Mouse (Mus musculus): ENCODE measurements at regions not wholly inside any gene's neighbourhood (a gene's known extent, or its start where the extent isn't known, plus 50 kb on each side); places are given as distances from the start of the nearest gene placed in this dataset.

GRCm38 (mm10) chr1:119308719-119309365 lies 113.2 kb downstream of the Inhbb start:
- no peak for ATAC-seq (ENCODE audit: poor library complexity, severe bottlenecking)

- no peak for ATAC-seq (ENCODE audit: poor library complexity, severe bottlenecking)
These were observed 116.6 kb downstream of the Inhbb start for GRCm38 (mm10) chr1:119305315-119305976.

GRCm38 (mm10) chr1:119304470-119304980 lies 117.5 kb downstream of the Inhbb start:
- ATAC-seq (ENCODE audit: poor library complexity, severe bottlenecking), result no peak

DNA sequence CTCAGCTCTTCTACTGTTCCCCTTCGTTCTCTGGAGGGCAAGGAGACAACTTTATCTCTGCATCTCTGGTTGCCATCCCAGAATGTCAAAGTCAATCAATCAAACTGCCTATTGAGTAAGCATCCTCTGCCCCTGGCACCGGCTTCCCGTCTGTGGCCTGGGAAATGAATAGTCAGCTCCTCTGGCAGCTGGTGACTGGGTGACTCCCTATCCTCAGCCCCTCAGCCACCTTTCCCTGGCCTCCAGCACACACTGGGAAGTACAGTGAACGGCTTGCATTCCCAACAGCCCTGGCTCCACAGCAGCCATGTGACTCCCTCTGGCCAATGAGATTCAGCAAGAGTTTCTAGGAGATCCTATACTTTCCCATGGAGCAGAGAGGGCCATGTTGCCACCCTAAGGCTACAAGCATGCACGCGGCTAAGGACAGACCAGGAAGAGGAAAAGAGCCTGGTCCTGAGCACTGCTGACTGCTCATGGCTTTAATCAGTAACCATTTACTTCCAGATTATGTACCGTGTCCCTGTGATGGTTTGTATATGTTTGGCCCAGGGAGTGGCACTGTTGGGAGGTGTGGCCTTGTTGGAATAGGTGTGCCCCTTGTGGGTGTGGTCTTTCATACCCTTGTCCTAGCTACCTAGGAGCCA lies 119.6 kb downstream of the Inhbb start:
- ATAC-seq (ENCODE audit: poor library complexity, severe bottlenecking), result no peak

DNA sequence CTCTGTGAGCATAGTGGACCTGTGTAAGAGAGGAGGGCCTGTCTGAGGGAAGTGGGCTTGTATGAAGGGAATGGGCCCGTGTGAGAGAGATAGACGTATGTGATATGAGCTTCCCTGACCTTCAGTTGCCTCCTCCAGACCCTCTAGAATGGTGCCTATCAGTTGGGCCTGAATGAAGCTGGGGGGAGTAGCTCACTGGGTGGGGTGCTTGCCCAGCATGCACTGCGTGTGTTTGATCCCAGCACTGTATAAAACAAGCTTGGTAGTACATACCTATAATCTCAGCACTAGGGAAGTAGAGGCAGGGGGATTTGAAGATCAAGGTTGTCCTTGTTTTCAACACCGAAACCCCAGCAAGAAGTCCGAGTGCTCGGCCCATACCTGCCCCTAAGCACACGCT lies 120.1 kb downstream of the Inhbb start:
- no peak for ATAC-seq (ENCODE audit: poor library complexity, severe bottlenecking)

- ATAC-seq (ENCODE audit: poor library complexity, severe bottlenecking), result no peak
These were observed 120.8 kb downstream of the Inhbb start for GRCm38 (mm10) chr1:119301258-119301657.

GRCm38 (mm10) chr1:119299842-119300752 lies 122.0 kb downstream of the Inhbb start:
- ATAC-seq (ENCODE audit: poor library complexity, severe bottlenecking), result no peak

GRCm38 (mm10) chr1:119298696-119299230 lies 123.3 kb downstream of the Inhbb start:
- ATAC-seq (ENCODE audit: poor library complexity, severe bottlenecking), result no peak

DNA sequence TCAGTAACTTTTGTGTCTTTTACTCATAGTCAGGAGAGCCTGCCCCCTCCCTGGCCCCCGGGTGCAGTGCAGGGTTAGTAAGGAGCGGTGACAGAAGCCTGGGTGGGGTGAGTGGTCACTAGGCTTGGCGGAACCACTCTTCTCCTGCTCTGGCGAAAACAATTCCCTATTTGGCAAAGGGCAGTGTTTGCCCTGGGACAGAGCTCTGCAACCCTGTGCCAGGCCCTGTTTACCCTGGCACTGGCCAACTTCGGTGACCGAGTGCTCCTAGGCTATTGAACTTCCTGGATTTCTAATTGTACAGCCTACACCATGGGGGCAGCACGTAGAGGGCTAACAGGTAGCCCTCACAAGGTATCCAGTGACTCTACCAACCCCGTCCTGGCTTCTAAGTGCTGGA lies 126.9 kb downstream of the Inhbb start:
- no peak for ATAC-seq (ENCODE audit: poor library complexity, severe bottlenecking)

GRCm38 (mm10) chr1:119293839-119294238 lies 128.2 kb downstream of the Inhbb start:
- ATAC-seq (ENCODE audit: poor library complexity, severe bottlenecking), result no peak

DNA sequence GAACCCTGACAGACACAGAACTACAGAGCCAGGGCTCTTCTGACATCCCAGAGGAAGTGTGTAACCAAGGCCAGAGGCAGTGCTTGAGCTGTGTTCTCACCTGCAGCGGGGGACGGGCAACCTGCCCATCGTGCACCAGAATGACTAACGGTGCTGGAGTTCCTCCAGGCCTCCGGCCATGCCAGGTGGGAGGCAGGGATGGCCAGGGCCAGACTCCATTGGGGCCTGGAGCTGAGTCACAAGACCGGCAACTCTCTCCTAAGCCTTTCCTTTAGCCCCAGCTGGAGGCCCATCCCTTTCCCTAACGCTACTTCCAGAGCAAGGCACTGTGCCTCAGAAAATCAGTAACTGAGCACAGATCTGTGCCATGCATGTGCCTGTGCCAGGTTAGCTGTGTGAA lies 129.8 kb downstream of the Inhbb start:
- no peak for ATAC-seq (ENCODE audit: poor library complexity, severe bottlenecking)

DNA sequence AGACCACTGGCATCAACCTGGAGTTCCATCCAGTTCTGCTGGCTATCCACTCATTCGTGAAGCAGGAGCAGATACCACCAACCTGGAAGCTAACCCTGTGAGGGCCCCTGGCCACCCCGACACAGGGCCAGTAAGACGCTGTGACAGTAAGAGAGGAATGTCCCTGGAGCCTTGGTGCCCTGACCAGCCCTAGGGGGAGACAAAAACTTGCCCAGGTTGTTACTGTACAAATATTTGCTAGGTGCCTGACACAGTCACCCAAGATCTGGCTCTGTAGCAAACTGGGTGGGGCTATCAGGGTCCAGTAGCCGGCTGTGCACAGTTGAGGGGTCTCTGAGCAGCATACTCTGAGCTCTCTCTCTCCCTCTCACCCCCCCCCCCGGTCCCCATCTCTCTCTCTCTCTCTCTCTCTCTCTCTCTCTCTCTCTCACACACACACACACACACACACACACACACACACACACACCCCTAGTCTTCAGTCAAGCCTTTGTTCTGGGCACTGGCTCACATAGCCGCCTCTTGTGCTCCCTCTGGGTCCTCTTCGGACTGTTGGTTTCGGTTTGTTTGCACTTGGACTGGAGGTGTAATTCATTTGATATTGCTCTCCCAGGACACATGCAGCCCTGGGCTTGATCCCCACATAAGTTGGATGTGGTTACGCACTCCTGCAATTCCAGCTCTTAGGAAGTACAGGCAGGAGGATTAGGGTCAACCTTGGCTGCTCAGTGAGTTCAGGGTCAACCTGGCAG lies 131.7 kb downstream of the Inhbb start:
- no peak for ATAC-seq (ENCODE audit: poor library complexity, severe bottlenecking)

DNA sequence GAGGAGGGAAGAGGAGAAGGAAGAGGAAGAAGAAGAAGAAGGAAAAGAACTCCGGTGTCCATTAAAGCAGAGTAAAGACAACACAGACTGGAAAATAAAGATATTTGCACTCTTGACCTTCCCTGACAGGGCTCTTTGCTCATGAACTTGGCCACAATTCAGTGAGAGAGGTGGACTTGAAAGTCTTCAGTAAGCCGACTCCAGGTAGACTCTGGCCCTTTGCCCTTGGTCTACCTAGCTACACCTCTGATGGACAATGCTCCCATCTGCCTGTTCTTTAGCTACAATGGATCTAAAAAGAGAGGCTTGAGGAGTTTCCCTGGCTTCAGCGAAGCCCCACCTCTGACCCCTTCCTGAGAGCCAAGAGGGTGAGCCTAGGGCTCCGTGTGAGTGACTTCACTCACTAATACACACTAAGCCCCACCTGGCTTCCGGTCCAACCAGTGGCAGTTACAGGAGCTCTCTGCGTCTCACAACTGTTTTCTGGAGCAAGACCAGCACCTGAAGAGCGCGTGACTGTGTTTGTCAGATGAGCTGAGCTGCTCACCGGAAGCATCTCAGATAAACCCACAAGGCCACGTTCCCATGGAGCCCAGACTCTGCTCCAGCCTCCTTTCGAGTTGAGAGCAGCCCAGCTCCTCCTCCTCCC lies 132.4 kb downstream of the Inhbb start:
- ATAC-seq (ENCODE audit: poor library complexity, severe bottlenecking), result no peak

DNA sequence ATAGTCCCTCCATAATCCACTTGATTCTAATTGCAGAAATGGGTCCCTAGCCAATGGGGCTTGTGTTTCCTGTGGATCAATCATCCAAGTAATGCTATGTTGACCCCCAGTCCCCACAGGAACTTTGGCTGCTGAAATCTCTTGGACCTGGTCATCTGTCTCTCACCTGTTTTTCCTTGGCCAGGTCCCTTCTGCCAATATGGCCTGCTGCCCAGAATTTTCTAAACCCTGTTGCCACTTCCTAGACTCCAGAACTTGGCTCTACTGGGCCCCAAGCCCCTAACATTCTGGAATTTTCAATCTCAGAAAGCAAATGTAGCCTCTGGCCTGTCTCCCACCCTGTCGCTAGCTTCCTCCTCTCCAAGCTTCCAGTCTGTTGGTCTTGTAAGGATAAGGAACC lies 139.6 kb downstream of the Inhbb start:
- no peak for ATAC-seq (ENCODE audit: poor library complexity, severe bottlenecking)

- ATAC-seq (ENCODE audit: poor library complexity, severe bottlenecking), result no peak
These were observed 142.8 kb downstream of the Inhbb start for GRCm38 (mm10) chr1:119279261-119279660.

DNA sequence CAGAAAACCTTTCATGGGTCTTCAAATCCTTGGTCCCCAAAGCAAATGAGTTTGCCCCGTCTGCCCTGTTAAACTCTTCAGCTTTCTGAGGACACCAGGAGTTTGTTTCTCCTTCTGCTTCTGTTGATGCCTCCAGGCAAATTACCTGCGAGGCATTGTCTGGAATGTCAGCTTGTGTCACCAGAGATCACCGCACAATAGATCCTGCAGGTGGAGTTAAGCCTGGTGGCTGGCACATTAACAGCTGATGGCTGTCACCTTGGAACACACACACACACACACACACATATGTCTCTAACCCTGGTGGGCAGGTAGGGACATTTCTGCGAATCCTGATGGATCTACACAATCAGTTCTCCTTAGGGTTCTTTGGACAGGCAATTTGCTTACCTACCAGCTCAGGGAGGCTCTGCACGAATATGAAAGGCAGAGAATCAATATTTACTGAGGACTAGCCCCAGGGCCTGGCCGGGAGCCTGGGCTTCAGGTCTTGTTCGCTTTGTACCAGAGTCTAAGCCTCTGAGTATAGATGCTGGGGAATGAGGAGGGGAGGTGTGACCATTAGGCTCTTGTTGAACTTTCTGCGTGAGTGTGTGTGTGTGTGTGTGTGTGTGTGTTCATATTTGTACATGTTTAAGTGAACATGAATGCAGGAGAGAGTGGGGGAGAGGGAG lies 143.4 kb downstream of the Inhbb start:
- ATAC-seq (ENCODE audit: poor library complexity, severe bottlenecking), result no peak

GRCm38 (mm10) chr1:119277990-119278389 lies 144.1 kb downstream of the Inhbb start:
- no peak for ATAC-seq (ENCODE audit: poor library complexity, severe bottlenecking)

DNA sequence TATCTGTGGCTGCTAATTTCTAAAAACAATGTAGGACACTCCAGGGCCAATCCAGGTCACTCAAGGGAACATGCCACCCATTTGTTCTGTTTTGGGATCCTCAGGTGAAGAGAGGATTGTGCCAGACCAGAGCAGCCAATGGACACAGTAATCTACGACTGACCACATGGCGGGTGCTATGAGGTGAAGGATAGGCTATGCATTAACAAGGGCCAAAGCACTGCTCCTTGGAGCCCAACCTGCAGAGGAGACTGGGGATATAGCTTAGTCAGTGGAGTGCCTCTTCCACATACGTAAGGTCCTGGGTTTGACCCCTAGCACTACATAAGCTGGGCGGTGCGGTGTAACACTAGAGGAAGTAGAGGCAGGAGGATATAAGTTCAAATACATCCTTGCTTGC lies 156.0 kb downstream of the Inhbb start:
- no peak for ATAC-seq (ENCODE audit: poor library complexity, severe bottlenecking)

Data from megakaryocyte, adult 5-6 weeks (primary cell).